Mouse (Mus musculus): ENCODE results near the gene Fam178b.

DNA sequence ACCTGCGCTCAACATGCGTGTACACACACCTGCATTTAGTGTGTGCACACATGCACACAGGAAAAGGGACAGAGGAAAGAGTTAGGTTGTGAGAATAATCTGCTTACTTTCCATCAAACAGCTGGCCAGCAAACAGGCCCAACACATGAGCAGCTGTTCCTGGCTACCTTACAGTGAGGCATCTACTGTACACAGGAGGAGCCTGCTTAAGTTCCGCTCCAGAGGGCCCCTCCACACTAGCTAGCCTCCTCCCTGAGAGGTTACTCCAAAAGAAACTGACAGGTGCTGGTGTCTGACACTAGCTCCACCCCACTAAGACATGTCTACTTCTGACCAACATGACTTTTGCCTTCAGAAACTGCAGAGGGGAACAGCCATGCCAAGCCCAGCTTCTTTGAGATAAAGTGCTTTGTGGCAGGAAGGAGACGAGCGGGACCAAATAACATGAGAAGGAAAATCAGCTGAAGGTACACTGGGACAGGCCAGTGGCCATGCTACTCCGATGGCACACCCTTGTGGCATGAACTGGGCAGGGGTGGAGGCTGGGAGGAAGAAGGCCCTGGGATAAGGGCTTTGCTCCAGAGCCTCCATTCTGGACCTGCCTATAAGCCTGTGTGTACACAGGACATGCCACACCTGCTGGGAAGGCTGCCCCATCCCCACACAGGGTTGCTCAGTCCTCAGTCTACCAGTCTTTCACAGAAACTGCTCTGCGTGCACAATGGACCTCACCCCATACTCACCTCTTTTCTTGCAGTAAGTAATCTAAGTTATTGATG lies 24.2 kb downstream of the Fam178b start:
- TF ChIP-seq POLR2A (IDR thresholded peaks at IDR 0.05; ENCODE audit: control insufficient read depth, low read depth, low read length), result no peak
- TF ChIP-seq CTCF (IDR thresholded peaks at IDR 0.05; ENCODE audit: control insufficient read depth, insufficient read depth, insufficient replicate concordance, low read depth, low read length), result no peak
